Mouse (Mus musculus) small intestine, adult 2 months (tissue): Measurements from ENCODE around the gene Neurod6. TPM values are rescaled to one million over a fixed set of nuclear protein-coding genes. Genes with fewer than 3 reads are reported as not detected.

ENCODE experiments used
- H3K27ac ChIP-seq: fragments of 200-500 bp; 2 replicates; pipeline ENCODE4 v1.5.1; 2012; ENCODE audit warnings: low read depth, low read length, control low read depth, inconsistent platforms; ENCODE audit not compliant: insufficient read depth
- H3K27me3 ChIP-seq: fragments of 200-500 bp; 2 replicates; pipeline ENCODE4 v1.6.1; 2012; ENCODE audit warnings: mild to moderate bottlenecking, moderate library complexity, low read length, inconsistent platforms; ENCODE audit not compliant: control insufficient read depth, insufficient read depth
- H3K36me3 ChIP-seq: fragments of 200-500 bp; 2 replicates; pipeline ENCODE4 v1.6.1; 2012; ENCODE audit warnings: mild to moderate bottlenecking, low read length, control low read depth, inconsistent platforms; ENCODE audit not compliant: control insufficient read depth, insufficient read depth
- H3K4me1 ChIP-seq: fragments of 200-500 bp; 2 replicates; pipeline ENCODE4 v1.6.1; 2012; ENCODE audit warnings: low read length, inconsistent platforms, mixed read lengths; ENCODE audit not compliant: control insufficient read depth, insufficient read depth, insufficient read length
- H3K4me3 ChIP-seq: fragments of 200-500 bp; 2 replicates; pipeline ENCODE4 v1.5.1; 2012; ENCODE audit warnings: low read depth, mild to moderate bottlenecking, control low read depth, inconsistent platforms, low read length, moderate library complexity
- CTCF ChIP-seq: fragments of 200-500 bp; IDR thresholded peaks from 2 replicates; pipeline ENCODE4 v1.5.1; 2012; ENCODE audit warnings: low read depth, mild to moderate bottlenecking, control low read depth, inconsistent platforms, low read length, moderate library complexity, mixed read lengths; ENCODE audit not compliant: insufficient replicate concordance, insufficient read length; ENCODE audit errors: extremely low read depth
- POLR2A ChIP-seq: fragments of 200-500 bp; IDR thresholded peaks from 2 replicates; pipeline ENCODE4 v1.6.1; 2012; ENCODE audit warnings: low read depth, mild to moderate bottlenecking, control low read depth, inconsistent platforms, low read length, moderate library complexity
- WGBS: fragments of 180-500 bp; shearing (Covaris S2); methylation state at CpG from one replicate; pipeline ENCODE4 v1.1.7; 2018; 5-methylcytosine and 5-hydroxymethylcytosine counted together
- polyA plus RNA-seq: library from polyadenylated mRNA; depleted of rRNA; stranded (reverse); fragments of >200 nt; gene quantifications from 2 replicates; pipeline ENCODE4 v1.2.3, GENCODE M21; 2012

The Neurod6 gene
- polyA plus RNA-seq, 1 experiment, result not detected

DNA sequence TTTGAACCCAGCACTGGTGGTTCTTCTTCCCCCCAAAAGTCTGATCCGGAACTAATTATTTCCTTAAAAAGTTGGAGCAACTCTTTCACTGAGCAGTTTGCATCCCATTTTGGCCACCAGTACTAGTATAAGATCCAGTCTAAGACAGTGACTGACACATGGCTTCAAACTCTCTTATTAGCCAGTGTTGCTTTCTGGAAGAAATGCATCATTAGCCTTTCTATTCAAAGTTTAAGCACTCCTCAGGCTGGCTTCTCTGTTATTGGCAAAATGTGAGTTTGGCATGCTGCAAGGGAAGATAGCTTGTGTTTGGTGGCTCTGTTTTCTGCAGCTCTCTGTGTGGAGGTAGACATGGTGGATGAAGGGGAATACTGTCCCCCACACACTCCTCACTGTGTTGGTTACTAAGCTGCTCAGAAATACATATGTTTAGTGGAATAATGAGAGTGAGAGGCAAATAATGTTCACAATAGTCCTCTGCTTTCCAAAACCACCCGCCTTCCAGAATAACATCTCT is 9.0 kb upstream of the Neurod6 start:
- no peak overlapping the region for H3K4me3 ChIP-seq
- whole genome bisulfite sequencing, result 90% methylated on average over 2 of the region's 2 CpGs
- TF ChIP-seq POLR2A, result no peak
- TF ChIP-seq CTCF, result no peak

GRCm38 (mm10) chr6:55683506-55683905 is 2.4 kb upstream of the Neurod6 start:
- H3K4me1 ChIP-seq, result no peaks in the 10 kb centered on the region
- no peaks in the 10 kb centered on the region for H3K36me3 ChIP-seq
- no peak overlapping the region for H3K27ac ChIP-seq
- 71% methylated on average over 4 of the region's 4 CpGs for WGBS
- no peak overlapping the region for H3K4me3 ChIP-seq
- no peaks in the 10 kb centered on the region for H3K27me3 ChIP-seq
- TF ChIP-seq CTCF, result no peak
- no peak for TF ChIP-seq POLR2A

More for the DNA sequence above, 9.0 kb upstream of the Neurod6 start:
- no peaks in the 10 kb centered on the region for H3K36me3 ChIP-seq
- H3K4me1 ChIP-seq, result no peaks in the 10 kb centered on the region
- H3K27me3 ChIP-seq, result no peaks in the 10 kb centered on the region
- no peak overlapping the region for H3K27ac ChIP-seq

DNA sequence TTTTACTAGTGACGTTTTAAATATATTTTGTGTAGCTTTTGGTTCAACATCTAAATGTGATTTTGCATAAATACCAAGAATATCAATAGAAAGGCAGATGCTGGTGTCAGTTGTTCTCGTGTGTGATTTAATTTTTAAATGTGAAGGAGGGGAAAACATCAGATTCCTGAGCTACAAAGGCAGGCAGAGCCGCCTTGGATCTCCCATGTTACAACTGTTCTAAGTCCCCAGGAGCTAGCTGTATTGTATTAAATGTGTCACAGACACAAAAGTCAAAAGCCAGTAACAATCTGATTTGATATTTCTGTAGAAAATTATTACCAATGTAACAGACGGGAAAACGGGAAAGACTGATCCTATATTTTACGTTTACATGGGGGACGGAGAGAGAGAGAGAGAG is 1.8 kb upstream of the Neurod6 start:
- TF ChIP-seq CTCF (no peak), POLR2A (no peak)
- 68% methylated on average over 7 of the region's 7 CpGs for WGBS
- H3K4me3 ChIP-seq, result no peak overlapping the region
- no peaks in the 10 kb centered on the region for H3K27me3 ChIP-seq
- no peaks in the 10 kb centered on the region for H3K4me1 ChIP-seq
- no peaks in the 10 kb centered on the region for H3K36me3 ChIP-seq
- no peak overlapping the region for H3K27ac ChIP-seq

GRCm38 (mm10) chr6:55678571-55679185 is 2.4 kb downstream of the Neurod6 start:
- TF ChIP-seq POLR2A (no peak), CTCF (no peak)
- H3K4me1 ChIP-seq, result no peaks in the 10 kb centered on the region
- 88% methylated on average over 7 of the region's 7 CpGs for WGBS

GRCm38 (mm10) chr6:55677326-55677725 is 3.7 kb downstream of the Neurod6 start:
- 26% methylated on average over 8 of the region's 8 CpGs for WGBS
- no peak for TF ChIP-seq POLR2A
- TF ChIP-seq CTCF, result no peak

More at GRCm38 (mm10) chr6:55678571-55679185, 2.4 kb downstream of the Neurod6 start:
- Histone ChIP-seq H3K4me3 (no peak overlapping the region), H3K27ac (no peak overlapping the region), H3K27me3 (no peaks in the 10 kb centered on the region), H3K36me3 (no peaks in the 10 kb centered on the region)

GRCm38 (mm10) chr6:55676663-55677311 is 4.3 kb downstream of the Neurod6 start:
- Histone ChIP-seq H3K27me3 (no peaks in the 10 kb centered on the region), H3K4me3 (no peak overlapping the region), H3K36me3 (no peaks in the 10 kb centered on the region), H3K27ac (no peak overlapping the region), H3K4me1 (no peaks in the 10 kb centered on the region)
- WGBS, result 5% methylated on average over 27 of the region's 27 CpGs
- TF ChIP-seq POLR2A (no peak), CTCF (no peak)

More at GRCm38 (mm10) chr6:55677326-55677725, 3.7 kb downstream of the Neurod6 start:
- H3K4me3 ChIP-seq, result no peak overlapping the region
- no peaks in the 10 kb centered on the region for H3K36me3 ChIP-seq
- no peaks in the 10 kb centered on the region for H3K27me3 ChIP-seq
- no peak overlapping the region for H3K27ac ChIP-seq
- no peaks in the 10 kb centered on the region for H3K4me1 ChIP-seq

DNA sequence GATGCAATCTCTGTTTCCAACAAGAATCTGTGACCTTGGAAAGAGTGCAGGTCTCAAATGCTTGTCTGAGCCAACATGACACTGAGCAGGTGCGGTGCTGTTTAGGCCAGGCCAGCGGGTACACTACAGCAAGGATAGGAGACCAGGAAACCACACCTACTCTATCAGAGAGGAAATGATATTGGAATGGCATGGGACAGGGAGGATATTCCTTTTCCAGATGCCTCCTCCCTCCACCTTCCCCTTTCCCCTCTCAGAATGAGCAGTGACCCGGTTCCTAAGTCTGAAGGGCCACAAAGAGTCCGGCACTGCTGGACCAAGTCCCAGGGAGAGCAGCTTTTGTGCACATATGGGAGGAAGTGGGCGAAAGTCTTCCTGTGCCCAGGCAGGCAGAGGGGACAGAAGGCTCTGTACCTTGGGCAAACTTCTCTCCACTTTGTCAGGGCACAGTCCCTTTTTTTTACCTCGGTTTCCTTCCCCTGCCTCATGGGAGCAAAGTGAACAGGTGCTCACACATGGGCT is 4.9 kb downstream of the Neurod6 start:
- no peaks in the 10 kb centered on the region for H3K4me1 ChIP-seq
- H3K36me3 ChIP-seq, result no peaks in the 10 kb centered on the region
- H3K27me3 ChIP-seq, result no peaks in the 10 kb centered on the region
- 56% methylated on average over 6 of the region's 6 CpGs for WGBS
- TF ChIP-seq CTCF, result no peak
- TF ChIP-seq POLR2A, result no peak
- H3K27ac ChIP-seq, result no peak overlapping the region
- H3K4me3 ChIP-seq, result no peak overlapping the region
